Mouse (Mus musculus) neural tube, embryonic 14.5 days (tissue): Measurements from ENCODE around the gene Dtl. TPM values are rescaled to one million over a fixed set of nuclear protein-coding genes. Genes with fewer than 3 reads are reported as not detected.

Experiments used
- ATAC-seq: fragments of 200-750 bp; cut with Nextera tagmentation; 2 replicates; pipeline ENCODE4 v1.8.0; 2017; ENCODE audit warnings: low read depth, mild to moderate bottlenecking, moderate TSS enrichment, moderate library complexity
- H3K27ac ChIP-seq: fragments of 300-500 bp; sonication (generic); 2 replicates; pipeline ENCODE4 v1.5.1; 2014; ENCODE audit warnings: low read depth, mild to moderate bottlenecking, control low read depth, low read length, moderate library complexity, mixed read lengths
- H3K27me3 ChIP-seq: fragments of 300-500 bp; sonication (generic); 2 replicates; pipeline ENCODE4 v1.6.1; 2014; ENCODE audit warnings: low read length; ENCODE audit not compliant: control insufficient read depth, insufficient read depth
- H3K36me3 ChIP-seq: fragments of 300-500 bp; sonication (generic); 2 replicates; pipeline ENCODE4 v1.6.1; 2014; ENCODE audit warnings: low read length, mixed read lengths; ENCODE audit not compliant: control insufficient read depth, insufficient read depth
- H3K4me1 ChIP-seq: fragments of 300-500 bp; sonication (generic); 2 replicates; pipeline ENCODE4 v1.6.1; 2014; ENCODE audit warnings: low read length; ENCODE audit not compliant: control insufficient read depth, insufficient read depth
- H3K4me2 ChIP-seq: fragments of 300-500 bp; sonication (generic); 2 replicates; pipeline ENCODE4 v1.6.1; 2014; ENCODE audit warnings: mild to moderate bottlenecking, low read depth, low read length, control low read depth
- H3K4me3 ChIP-seq: fragments of 300-500 bp; sonication (generic); 2 replicates; pipeline ENCODE4 v1.5.1; 2014; ENCODE audit warnings: low read depth, low read length, control low read depth, mixed read lengths
- H3K9ac ChIP-seq: fragments of 300-500 bp; sonication (generic); replicated peaks from 2 replicates; pipeline ENCODE4 v1.6.1; 2014; ENCODE audit warnings: low read depth, mild to moderate bottlenecking, control low read depth, low read length, mixed read lengths
- H3K9me3 ChIP-seq: fragments of 300-500 bp; sonication (generic); 2 replicates; pipeline ENCODE4 v1.6.1; 2016; ENCODE audit warnings: low read length; ENCODE audit not compliant: control insufficient read depth
- WGBS: fragments of 180-500 bp; shearing (Covaris S2); extraction: QIAGEN DNeasy Blood & Tissue Kit; methylation state at CpG from one replicate; pipeline ENCODE4 v1.1.7; 2014; 5-methylcytosine and 5-hydroxymethylcytosine counted together
- polyA plus RNA-seq: library from polyadenylated mRNA; unstranded; fragments of >200 nt; fragmentation: Nextera tagmentation; extraction: Ambion mirVana; gene quantifications from 2 replicates; pipeline ENCODE4 v1.2.1, GENCODE M21; 2014

Dtl gene
- polyA plus RNA-seq, 1 experiment from 2014 or later, result 3.5 TPM

DNA sequence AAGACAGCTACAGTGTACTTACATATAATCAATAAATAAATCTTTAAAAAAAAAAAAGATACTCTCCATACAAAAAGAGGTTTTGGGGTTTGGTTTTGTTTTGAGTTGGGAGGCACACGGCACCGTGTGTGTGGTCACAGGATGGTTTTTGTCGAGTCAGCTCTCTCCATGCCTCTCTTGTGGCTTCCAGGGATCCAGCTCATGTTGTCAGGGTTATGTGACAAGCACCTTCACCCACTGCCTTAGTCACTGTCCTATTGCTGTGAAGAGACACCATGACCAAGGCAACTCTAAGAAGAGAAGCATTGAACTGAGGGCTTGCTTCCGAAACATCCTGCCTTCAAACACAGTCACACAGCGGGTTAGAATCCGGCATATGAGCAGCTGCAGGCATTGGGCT, 75.7 kb downstream of the Dtl start:
- 94% methylated on average over 6 of the region's 6 CpGs for WGBS
- H3K27ac ChIP-seq, result no peak overlapping the region
- no peak overlapping the region for H3K9ac ChIP-seq
- H3K4me1 ChIP-seq, result no peaks in the 10 kb centered on the region
- H3K4me3 ChIP-seq, result no peak overlapping the region
- no peak overlapping the region for H3K4me2 ChIP-seq
- no peaks in the 10 kb centered on the region for H3K36me3 ChIP-seq
- no peak for ATAC-seq
- no peaks in the 10 kb centered on the region for H3K27me3 ChIP-seq
- H3K9me3 ChIP-seq, result no peaks in the 10 kb centered on the region

DNA sequence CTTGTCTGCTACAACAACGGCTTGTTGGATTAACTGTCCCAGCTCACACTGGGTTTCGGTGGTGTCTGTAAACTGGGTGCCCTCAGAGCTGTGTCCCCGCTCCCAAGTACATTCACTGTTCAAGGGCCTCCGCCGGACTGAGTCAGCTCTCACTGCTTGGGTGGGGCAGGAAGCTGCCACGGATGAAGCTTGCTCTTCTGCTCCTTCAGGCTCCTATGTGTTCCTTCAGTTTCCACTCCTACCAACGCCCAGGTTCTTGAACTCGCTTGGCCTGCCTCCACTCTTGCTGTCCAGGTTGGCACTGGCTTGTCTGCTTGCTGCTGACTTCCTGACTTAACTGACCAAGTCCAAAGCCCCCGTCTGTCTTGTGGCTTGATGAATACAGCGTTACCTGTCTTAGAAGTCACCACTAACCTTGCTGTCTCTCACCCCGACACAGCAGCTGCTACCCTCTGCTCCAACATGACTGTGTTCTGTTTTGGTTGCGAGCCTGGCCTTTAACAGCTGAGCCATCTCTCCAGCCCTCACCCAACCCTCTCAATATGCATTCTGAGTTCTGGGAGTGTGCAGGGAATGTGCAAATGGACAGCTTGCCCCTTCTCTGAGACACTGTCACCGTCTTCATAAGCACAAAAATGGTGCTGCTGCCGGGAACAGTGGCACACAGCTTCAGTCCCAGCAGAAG, 76.9 kb downstream of the Dtl start:
- H3K9me3 ChIP-seq, result no peaks in the 10 kb centered on the region
- WGBS, result 84% methylated on average over 14 of the region's 14 CpGs

DNA sequence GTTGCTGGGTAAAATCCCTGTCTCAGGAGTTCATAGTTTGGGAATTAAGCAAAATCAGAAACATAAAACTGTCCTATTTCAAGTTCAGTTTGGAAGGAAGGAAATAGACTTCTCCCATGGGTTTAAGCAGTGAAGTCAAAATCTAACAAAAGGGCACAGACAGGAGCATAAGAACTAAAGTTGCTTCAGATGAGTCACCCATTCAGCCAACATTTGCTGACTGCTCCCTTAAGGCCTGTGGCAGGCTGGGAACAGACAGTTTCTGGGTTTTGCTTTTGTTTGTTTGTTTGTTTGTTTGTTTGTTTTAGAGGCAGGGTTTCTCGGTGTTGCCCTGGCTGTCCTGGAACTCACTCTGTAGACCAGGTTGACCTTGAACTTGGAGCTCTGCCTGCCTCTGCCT, 78.7 kb downstream of the Dtl start:
- no peaks in the 10 kb centered on the region for H3K36me3 ChIP-seq
- 88% methylated on average over 1 of the region's 1 CpGs for WGBS
- no peaks in the 10 kb centered on the region for H3K9me3 ChIP-seq
- H3K4me3 ChIP-seq, result no peak overlapping the region
- H3K27ac ChIP-seq, result no peak overlapping the region
- no peak for ATAC-seq
- no peaks in the 10 kb centered on the region for H3K4me1 ChIP-seq
- no peak overlapping the region for H3K9ac ChIP-seq
- H3K4me2 ChIP-seq, result no peak overlapping the region
- H3K27me3 ChIP-seq, result no peaks in the 10 kb centered on the region

More for the DNA sequence above, 76.9 kb downstream of the Dtl start:
- Histone ChIP-seq H3K27me3 (no peaks in the 10 kb centered on the region), H3K9ac (no peak overlapping the region), H3K4me3 (no peak overlapping the region), H3K4me1 (no peaks in the 10 kb centered on the region), H3K4me2 (no peak overlapping the region), H3K27ac (no peak overlapping the region), H3K36me3 (no peaks in the 10 kb centered on the region)
- ATAC-seq, result no peak

- H3K4me3 ChIP-seq, result no peak overlapping the region
- no peak overlapping the region for H3K9ac ChIP-seq
- no peaks in the 10 kb centered on the region for H3K27me3 ChIP-seq
- H3K9me3 ChIP-seq, result no peaks in the 10 kb centered on the region
- WGBS, result 38% methylated on average over 10 of the region's 10 CpGs
- no peak for ATAC-seq
- H3K4me2 ChIP-seq, result no peak overlapping the region
- no peaks in the 10 kb centered on the region for H3K36me3 ChIP-seq
- H3K4me1 ChIP-seq, result no peaks in the 10 kb centered on the region
- H3K27ac ChIP-seq, result no peak overlapping the region
Measured at GRCm38 (mm10) chr1:191495051-191495467, 80.3 kb downstream of the Dtl start.

DNA sequence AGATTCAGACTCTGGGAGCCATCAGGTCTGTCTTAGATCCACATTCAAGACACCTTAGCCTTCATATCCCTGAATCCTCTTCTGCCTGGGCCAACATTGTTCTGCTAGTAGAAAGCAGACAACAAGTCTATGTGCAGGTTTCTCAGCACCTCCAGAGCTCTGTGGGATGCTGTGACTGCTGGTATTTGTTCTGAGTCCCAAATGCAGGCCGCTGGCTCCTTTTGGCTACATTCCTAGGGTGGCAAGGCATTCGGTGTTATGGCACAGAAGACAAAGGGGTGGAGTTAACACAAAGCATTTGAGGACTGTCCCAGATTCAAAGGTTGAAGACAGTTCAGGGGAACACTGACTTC, 81.1 kb downstream of the Dtl start:
- no peak for ATAC-seq
- Histone ChIP-seq H3K4me2 (no peak overlapping the region), H3K4me3 (no peak overlapping the region), H3K27ac (no peak overlapping the region), H3K27me3 (no peaks in the 10 kb centered on the region), H3K9me3 (no peaks in the 10 kb centered on the region), H3K36me3 (no peaks in the 10 kb centered on the region), H3K4me1 (no peaks in the 10 kb centered on the region), H3K9ac (no peak overlapping the region)
- 59% methylated on average over 2 of the region's 2 CpGs for WGBS

DNA sequence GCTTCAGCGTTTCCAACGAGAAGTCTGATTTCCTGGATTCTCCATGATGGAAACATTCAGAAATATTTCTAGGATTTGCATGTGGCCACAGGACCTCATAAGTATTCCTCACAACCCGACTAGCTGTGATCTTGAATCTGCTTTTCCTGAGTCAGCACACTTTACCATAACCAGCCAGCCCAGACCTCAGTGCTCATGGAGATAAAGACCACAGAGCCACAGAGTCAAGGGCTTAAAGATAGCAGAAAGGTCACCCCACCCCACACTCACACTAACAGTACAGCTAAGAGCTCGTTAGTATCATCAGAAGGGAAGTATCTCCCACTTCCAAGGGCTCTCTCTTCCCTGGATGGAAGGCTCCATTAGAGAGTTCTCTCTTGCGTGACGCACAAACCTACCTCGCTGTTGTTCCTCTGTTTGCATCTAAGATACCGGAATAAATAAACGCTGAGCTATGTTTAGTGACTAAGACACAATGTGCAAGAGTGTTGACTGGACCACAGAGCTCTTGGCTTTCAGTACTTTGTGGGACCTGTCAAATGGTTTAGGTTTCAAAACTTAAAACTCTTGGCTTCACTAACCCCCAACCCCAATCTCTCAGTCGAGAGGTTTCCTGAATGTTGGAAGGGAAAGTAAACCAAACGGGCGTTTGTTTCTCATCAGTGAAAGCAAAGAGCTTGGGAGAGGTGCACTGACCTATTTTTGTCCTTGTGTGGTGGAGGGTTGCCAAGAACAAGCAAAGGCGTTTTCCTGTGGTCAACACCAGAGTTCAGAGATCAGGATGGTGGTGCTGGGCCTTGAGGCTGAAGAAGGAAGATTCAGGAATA, 81.7 kb downstream of the Dtl start:
- no peaks in the 10 kb centered on the region for H3K4me1 ChIP-seq
- no peak for ATAC-seq
- no peaks in the 10 kb centered on the region for H3K9me3 ChIP-seq
- 83% methylated on average over 13 of the region's 13 CpGs for WGBS
- H3K27ac ChIP-seq, result no peak overlapping the region
- H3K4me3 ChIP-seq, result no peak overlapping the region
- H3K36me3 ChIP-seq, result no peaks in the 10 kb centered on the region
- no peaks in the 10 kb centered on the region for H3K27me3 ChIP-seq
- H3K4me2 ChIP-seq, result no peak overlapping the region
- no peak overlapping the region for H3K9ac ChIP-seq

GRCm38 (mm10) chr1:191490446-191490845, 84.9 kb downstream of the Dtl start:
- WGBS, result 70% methylated on average over 7 of the region's 7 CpGs
- no peak overlapping the region for H3K4me3 ChIP-seq
- no peak overlapping the region for H3K4me2 ChIP-seq
- no peak for ATAC-seq
- no peaks in the 10 kb centered on the region for H3K9me3 ChIP-seq
- no peaks in the 10 kb centered on the region for H3K36me3 ChIP-seq
- H3K27ac ChIP-seq, result no peak overlapping the region
- H3K27me3 ChIP-seq, result no peaks in the 10 kb centered on the region
- no peaks in the 10 kb centered on the region for H3K4me1 ChIP-seq
- no peak overlapping the region for H3K9ac ChIP-seq

Other genes starting within 250 kb of the Dtl start
- 36.5 and 37.9 TPM in 2 replicates for gene Tmem206, start 249.6 kb downstream of the Dtl start, polyA plus RNA-seq
- gene Ppp2r5a, start 172.3 kb downstream of the Dtl start, polyA plus RNA-seq, result 6.9 and 9.4 TPM in 2 replicates
- gene Ints7, start 92 bp upstream of the Dtl start, polyA plus RNA-seq, result 37.6 and 45.1 TPM in 2 replicates
- gene Lpgat1, start 142.3 kb upstream of the Dtl start, polyA plus RNA-seq, result 44.3 and 50.4 TPM in 2 replicates
- 1.8 and 3.3 TPM in 2 replicates for gene Nek2, start 245.9 kb upstream of the Dtl start, polyA plus RNA-seq